Mouse (Mus musculus) heart, postnatal 36 days (tissue): ENCODE measurements around the gene Egfr. TPM values are rescaled to one million over a fixed set of nuclear protein-coding genes. Genes with fewer than 3 reads are reported as not detected.

Source experiments
- DNase-seq, 2 experiments: peaks; one replicate each; pipeline ENCODE4 v3.0.0; 2021 to 2022
- intact Hi-C: fragments of 180-260 bp; cut with DNase I; formaldehyde crosslinking; loops from one replicate; pipeline ENCODE4 v1.15.1; 2025
- total RNA-seq, 2 experiments: library from RNA; stranded (reverse); gene quantifications; 2 replicates each; pipeline ENCODE4 v1.2.3; 2021

Gene Egfr
- total RNA-seq, 2 experiments from 2014 or later = 5.5 to 10.5 TPM

DNA sequence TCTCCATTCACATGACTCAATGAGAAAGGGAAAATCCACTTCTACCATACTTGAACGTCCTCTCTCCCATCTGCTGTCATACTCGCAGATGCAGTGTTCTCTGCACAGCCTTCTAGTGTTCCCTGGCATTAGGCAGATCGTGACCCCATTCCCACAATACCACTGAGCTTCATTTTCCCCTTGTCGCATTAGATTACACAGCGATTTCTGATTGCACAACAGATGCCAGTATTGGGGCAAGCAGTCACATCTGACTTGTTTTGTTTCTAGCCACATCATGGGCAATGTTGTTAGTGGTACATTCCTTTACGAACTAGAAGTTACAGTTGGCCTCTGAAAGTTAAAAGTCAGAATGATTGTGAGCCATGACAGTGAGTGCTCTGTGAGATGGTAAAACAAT, 68.1 kb downstream of the Egfr start:
- intact Hi-C loops = no loop called here
- no peak for DNase-seq

GRCm38 (mm10) chr11:16821668-16822254, 69.8 kb downstream of the Egfr start:
- intact Hi-C loops = no loop called here

DNA sequence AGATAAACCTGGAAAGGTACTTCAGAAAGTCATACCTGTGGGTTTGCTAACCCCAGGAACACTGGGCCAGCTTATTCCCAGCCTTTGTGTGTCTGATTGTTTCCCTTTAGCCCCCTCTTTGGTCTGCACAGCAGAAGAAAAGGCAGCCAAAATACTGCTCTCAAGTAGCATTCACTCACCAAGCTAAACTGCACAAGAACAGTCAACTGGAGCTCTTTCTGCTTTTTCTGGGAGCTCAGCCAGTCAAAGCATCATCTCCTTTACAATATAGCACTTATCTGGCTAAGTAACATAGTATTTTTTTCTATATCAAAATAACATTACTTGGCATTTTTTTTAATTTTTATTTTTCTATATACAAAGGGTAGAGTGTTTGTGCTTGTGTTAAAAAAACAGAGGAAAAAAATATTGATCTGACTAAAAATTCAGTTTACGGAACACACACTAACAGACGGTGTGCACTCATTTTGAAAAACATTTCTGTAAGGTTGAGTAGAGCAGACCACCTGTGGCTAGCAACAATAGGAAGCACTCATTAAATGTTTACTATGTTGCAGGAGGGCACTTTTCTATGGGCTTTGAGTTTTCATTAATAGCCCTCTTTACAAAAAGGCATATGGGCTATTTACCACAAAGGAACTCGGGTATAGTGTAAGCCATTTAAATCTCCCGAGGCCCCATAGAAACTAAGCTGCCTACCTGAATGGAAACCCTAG, 72.0 kb downstream of the Egfr start:
- no peak for DNase-seq
- intact Hi-C loops = no loop called here

More at GRCm38 (mm10) chr11:16821668-16822254, 69.8 kb downstream of the Egfr start:
- no peak for DNase-seq

DNA sequence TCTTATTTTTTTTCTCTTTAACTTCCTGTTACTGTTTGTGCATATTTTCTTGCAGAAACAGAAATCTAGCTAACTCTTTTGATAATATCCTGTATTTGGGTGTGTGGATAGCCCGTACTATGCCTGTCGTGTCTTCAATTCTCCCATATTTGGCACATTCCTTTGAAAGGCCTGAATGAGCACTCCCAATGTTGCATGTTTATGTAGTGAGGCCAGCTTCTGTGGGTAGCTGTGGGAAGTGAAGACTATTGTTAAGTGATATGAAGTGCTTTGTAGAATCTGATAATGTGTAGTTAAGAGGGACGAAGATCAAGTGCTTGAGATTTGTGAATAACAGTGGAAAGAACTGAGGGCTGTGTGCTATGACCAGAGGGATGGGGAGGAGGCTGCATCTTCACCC, 77.5 kb downstream of the Egfr start:
- intact Hi-C loops = no loop called here
- DNase-seq = no peak

DNA sequence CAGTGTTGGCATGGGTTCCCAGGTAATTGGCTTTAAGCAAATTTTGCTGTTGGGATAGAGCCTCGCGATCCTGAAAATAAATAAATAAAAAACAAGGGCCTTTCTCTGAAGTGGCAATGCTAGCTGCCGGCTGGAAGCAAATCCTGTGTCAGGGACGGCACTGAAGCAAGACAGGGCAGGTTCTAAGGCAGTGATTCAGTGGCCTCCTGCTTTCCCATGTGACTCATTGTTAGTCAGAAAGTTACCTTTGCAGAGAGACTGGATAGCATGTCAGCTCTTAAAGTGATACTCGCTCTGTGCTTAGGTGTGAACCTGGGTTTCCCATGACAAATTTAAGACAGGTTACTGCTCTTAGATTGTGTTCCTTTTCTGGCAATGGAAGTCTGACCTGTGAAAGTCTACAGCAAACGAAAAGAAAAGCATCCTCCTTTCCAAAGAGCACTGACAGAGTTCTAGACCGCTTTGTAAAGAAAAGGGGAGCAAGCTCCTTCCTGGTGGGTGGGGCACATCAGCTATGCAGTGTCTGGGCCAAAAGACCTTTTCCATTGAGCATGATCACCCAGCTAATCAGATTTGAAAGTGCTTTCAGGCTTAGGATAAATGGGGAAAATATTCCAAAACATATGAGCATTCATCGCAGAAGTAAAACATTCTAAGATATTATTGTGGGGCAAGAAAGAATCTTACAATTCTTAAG, 78.7 kb downstream of the Egfr start:
- DNase-seq = no peak
- intact Hi-C loops = no loop called here

DNA sequence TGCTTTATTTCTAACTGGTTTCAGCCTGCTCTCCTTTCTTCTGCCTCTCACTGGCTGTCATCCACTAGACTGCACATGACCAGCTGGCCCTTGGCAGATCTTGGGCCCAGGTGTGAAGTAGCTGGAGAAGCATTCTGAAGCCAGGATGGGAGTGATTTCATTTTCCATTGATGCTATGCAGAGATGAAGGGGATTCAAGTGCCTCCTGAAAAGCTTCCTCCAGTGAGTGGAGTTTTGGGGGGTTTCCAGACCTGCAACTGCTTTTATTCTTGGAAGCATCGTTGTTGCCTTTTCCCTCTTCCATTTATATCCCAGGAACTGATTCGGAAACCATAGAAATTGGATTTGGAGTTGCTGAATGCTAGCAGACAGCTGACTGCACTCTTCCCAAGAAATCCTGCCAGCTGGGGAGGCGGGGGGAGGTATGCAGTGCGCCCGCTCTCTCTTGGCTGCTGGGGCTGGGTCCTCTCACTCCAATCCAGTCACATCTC, 80.0 kb downstream of the Egfr start:
- no peak for DNase-seq
- intact Hi-C loops = no loop called here

DNA sequence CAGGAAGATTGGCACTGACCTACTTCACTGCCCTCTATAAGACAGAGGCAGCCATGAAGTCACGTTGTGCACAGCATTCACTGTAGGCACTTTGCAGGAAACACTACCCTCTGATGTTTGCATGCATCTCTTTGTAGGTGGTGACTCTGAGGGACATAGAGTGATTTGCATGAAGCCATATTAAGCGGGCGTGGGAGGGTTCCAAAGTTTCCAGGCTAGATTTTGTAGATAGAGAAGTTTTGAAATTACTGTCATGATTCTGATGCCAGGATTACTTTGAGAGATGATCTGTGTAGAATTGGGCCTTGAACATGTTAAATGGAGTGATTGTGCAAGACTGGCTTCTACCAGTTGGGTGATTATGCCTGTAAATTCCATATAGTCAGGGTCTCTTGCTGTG, 86.8 kb downstream of the Egfr start:
- intact Hi-C loops = no loop called here
- no peak for DNase-seq

DNA sequence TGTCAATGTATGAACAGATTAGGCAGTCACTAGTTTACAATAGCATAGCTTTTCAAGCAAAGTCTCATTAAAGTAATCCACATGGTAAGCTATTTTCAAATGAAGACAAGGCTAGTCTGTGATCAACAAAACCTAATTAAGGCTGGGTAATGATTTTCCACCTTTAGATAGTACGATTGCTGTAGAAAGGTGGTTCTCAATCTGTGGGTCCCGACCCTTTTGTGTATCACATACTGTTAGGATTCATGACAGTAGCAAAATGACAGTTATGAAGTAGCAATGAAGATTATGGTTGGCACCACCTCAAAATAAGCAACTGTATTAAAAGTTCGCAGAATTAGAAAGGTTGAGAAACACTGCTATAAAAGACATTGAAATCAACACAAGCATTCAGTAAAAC, 90.9 kb downstream of the Egfr start:
- intact Hi-C loops = no loop called here
- no peak for DNase-seq

DNA sequence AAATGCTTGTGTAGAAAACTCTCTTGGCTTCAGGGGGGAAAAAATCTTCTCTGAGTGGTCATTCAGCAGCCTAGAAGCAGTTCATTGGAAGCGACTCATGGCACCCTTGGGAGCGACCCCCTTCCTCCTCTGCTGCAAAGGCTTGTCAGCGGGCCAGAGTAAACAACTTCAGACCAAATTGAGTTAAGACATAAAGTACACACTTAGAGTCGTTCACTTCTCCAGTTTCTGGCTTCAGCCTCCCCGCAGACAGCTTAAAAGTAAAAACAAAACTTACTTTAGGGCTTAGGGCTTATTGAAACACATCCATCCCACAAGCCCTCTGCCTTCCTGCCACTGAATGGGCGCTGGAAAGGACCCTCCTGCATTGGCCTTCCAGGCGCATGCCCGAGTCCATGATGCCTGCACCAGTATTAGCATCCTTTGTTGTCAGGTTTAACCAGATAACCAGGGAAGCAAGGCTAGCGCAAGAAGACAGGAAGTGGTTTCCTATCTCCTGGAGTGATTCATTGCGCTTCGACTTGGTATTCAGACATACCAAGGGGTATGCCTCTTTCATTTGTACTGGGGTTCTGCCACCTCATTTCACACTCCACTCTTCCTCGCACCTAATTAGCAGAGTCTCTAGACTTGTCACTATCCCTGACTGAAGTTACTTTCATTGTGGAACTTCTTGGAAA, 92.0 kb downstream of the Egfr start:
- intact Hi-C loops = no loop called here
- DNase-seq = peak; percentile 22

- intact Hi-C loops = no loop called here
- peak; percentile 24 to 58 for DNase-seq
Observed at GRCm38 (mm10) chr11:16848881-16849280, 96.9 kb downstream of the Egfr start.

DNA sequence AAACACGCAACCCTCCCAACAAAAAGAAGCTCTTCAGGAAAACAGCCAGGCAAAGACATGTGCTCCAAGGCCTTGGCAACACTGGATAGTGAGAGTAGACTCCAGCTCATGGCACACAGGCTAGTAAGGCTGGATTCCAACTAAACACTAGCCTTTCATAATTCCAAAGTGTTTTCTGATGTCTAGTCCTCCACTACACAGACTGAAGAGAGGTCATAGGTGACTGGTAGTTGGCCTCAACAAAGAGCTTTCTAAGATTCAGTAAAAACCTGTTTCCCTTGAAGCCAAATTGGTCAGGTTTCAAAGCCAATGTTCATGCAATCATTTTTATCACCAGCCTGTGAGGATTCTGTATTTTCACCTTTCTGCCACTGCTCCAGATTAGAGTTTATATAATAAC, 99.4 kb downstream of the Egfr start:
- intact Hi-C loops = no loop called here
- DNase-seq = no peak

- intact Hi-C loops = no loop called here
- no peak for DNase-seq
Observed at GRCm38 (mm10) chr11:16854111-16854510, 102.1 kb downstream of the Egfr start.

DNA sequence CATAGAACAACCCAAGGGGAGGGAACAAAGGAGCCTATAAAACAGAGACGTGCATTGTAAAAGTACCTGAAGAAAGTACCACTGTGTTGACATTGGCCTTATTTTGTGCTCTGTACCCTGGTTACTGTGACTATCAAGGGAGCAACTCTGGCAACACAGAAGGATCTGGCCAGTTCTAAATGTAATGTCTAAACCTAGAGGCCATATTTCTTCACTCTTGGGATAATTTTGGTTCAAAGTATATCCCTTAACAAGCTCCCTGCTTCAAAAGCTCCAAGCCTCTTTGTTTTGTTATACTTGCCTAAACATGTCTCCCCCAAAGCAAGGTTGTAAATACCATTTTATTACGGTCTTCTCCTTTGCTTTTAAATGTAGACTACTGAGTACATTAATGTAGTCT, 105.3 kb downstream of the Egfr start:
- intact Hi-C loops = no loop called here

GRCm38 (mm10) chr11:16861037-16861436, 109.0 kb downstream of the Egfr start:
- intact Hi-C loops = loop anchor here (5.0 to 10.0 kb wide), 2 partner anchors 109 to 336 kb away; partner anchors contain the start of gene Egfr

More for the DNA sequence above, 105.3 kb downstream of the Egfr start:
- DNase-seq = no peak

DNA sequence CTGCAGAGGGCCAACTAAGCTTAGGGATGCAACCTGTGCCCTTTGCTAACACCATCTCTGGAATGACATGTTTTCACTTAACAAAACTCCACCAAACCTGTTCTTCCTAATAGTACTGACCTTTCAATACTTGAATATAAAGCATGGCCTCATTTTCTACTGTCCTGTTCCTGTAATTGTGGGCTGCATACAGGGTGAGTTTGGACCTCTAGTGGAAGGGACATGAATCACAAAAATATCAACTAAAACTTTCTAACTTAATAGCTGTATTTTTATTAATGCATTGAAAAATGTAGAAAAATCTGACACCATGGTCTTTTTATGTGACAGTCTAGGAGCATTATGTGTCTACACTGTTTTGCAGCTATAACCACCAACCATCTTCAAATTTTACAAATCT, 111.5 kb downstream of the Egfr start:
- no peak for DNase-seq
- intact Hi-C loops = loop anchor here (5.0 to 10.0 kb wide), 2 partner anchors 111 to 339 kb away; partner anchors contain the start of gene Egfr

More at GRCm38 (mm10) chr11:16861037-16861436, 109.0 kb downstream of the Egfr start:
- DNase-seq = no peak

DNA sequence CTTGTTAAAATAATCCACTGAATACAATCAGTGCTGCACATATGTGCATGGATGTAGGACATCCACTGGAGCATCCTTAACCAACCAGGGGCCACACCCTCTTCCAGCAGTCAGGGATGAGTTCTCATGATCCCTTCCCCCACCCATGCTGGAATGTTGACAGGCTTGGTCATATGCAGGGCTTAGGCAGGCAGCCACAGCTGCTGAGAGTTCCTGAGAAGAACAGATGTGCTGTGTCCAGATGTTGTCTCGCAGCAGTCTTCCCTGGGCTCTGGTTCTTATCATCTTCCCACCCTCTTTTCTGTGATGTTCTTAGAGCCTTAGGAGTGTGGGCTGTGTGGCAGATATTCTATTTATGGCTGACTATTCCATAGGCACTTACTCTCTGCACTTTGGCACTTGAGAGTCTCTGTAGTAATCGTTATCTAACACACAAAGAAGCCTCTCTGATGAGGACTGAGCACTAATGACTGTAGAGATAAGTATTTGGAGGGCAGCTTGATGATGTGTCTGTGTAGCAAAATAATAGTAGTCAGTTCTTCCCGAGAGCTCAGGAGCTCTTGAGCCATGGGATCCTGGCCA, 113.1 kb downstream of the Egfr start:
- intact Hi-C loops = loop anchor here (5.0 to 10.0 kb wide), 2 partner anchors 113 to 340 kb away; partner anchors contain the start of gene Egfr
- peak; percentile 22 to 38 for DNase-seq

- intact Hi-C loops = loop anchor here (10.0 kb wide), 1 partner anchor 343 kb away; no protein-coding TSS in a partner anchor
- DNase-seq = no peak
Observed at GRCm38 (mm10) chr11:16868051-16868450, 116.0 kb downstream of the Egfr start.

DNA sequence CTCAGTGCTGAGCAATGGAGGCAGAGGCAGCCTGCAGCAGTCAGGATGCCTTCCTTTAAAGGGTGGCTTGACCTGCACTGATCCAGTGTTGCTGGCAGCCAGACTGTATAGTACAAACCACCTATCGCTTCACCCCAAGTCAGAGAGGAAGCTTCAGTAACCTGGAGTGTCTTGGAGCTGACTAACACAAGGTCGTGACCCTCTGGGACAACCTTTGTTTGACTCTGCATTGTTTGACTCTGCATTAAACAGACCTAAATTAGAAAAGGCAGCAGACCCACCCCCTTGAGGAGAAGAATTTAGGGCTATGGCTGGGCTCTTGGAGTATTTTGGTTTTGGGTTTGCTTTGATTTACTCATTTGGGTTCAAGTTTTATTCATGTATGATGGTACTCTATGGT, 117.5 kb downstream of the Egfr start:
- intact Hi-C loops = loop anchor here (10.0 kb wide), 1 partner anchor 345 kb away; no protein-coding TSS in a partner anchor

DNA sequence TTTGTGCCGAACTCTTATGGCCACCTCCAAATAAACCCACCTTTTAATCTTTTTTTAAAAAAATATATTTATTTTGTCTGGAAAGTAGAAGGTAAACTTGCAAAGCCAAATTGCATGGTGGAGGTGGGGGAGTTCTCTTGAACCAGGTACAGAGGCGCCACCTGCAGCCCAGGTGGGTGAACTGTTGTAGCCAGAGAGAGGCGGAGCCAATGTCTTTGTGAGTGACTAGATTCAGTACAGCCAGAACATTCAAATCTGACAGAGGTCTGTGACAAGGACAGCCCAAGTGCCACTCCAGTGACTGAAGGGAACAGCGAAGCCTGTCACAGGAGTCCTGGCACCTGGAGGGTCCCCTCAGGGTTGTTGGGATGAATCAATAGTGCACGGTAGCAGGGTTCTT, 119.1 kb downstream of the Egfr start:
- intact Hi-C loops = no loop called here
- DNase-seq = peak in 1 of 2 experiments; percentile 20

More for the DNA sequence above, 117.5 kb downstream of the Egfr start:
- no peak for DNase-seq

- DNase-seq = peak in 1 of 2 experiments; percentile 14
- intact Hi-C loops = no loop called here
Observed at GRCm38 (mm10) chr11:16877676-16878378, 125.8 kb downstream of the Egfr start.
